Mouse (Mus musculus): ENCODE measurements around the gene Creg1. TPM values are rescaled to one million over a fixed set of nuclear protein-coding genes. Genes with fewer than 3 reads are reported as not detected.
A peak's percentile ranks its signal among the peaks of the same experiment; 100 is the strongest.

Gene Creg1
- polyA plus RNA-seq, 1 experiment: 36.9 TPM

GRCm38 (mm10) chr1:165765041-165765440 lies 1.5 kb downstream of the Creg1 start:
- Histone ChIP-seq H3K4me3 (ENCODE audit: control insufficient read depth, low read depth, low read length) (no peak overlapping the region), H3K27me3 (ENCODE audit: control insufficient read depth, insufficient read depth, low read length) (no peaks in the 10 kb centered on the region)

GRCm38 (mm10) chr1:165765651-165766294 lies 2.2 kb downstream of the Creg1 start:
- Histone ChIP-seq H3K36me3 (ENCODE audit: control insufficient read depth, insufficient read depth, low read length) (no peaks in the 10 kb centered on the region), H3K4me3 (ENCODE audit: control insufficient read depth, low read depth, low read length) (no peak overlapping the region), H3K27ac (ENCODE audit: control insufficient read depth, insufficient read depth, low read depth, low read length) (no peak overlapping the region), H3K27me3 (ENCODE audit: control insufficient read depth, insufficient read depth, low read length) (no peaks in the 10 kb centered on the region), H3K4me1 (ENCODE audit: control insufficient read depth, insufficient read depth, low read length) (peaks cover 6% of the 10 kb centered on the region)
- TF ChIP-seq CTCF (IDR thresholded peaks at IDR 0.05; ENCODE audit: control insufficient read depth, insufficient read depth, insufficient replicate concordance, low read depth, low read length) (no peak), POLR2A (IDR thresholded peaks at IDR 0.05; ENCODE audit: control insufficient read depth, low read depth, low read length) (no peak)

More at GRCm38 (mm10) chr1:165765041-165765440, 1.5 kb downstream of the Creg1 start:
- Histone ChIP-seq H3K4me1 (ENCODE audit: control insufficient read depth, insufficient read depth, low read length) (peaks cover 6% of the 10 kb centered on the region), H3K27ac (ENCODE audit: control insufficient read depth, insufficient read depth, low read depth, low read length) (no peak overlapping the region), H3K36me3 (ENCODE audit: control insufficient read depth, insufficient read depth, low read length) (no peaks in the 10 kb centered on the region)
- TF ChIP-seq POLR2A (IDR thresholded peaks at IDR 0.05; ENCODE audit: control insufficient read depth, low read depth, low read length) (no peak), CTCF (IDR thresholded peaks at IDR 0.05; ENCODE audit: control insufficient read depth, insufficient read depth, insufficient replicate concordance, low read depth, low read length) (no peak)

GRCm38 (mm10) chr1:165766295-165766890 lies 2.8 kb downstream of the Creg1 start:
- H3K36me3 ChIP-seq (ENCODE audit: control insufficient read depth, insufficient read depth, low read length): no peaks in the 10 kb centered on the region
- no peaks in the 10 kb centered on the region for H3K27me3 ChIP-seq (ENCODE audit: control insufficient read depth, insufficient read depth, low read length)
- TF ChIP-seq POLR2A (IDR thresholded peaks at IDR 0.05; ENCODE audit: control insufficient read depth, low read depth, low read length) (no peak), CTCF (IDR thresholded peaks at IDR 0.05; ENCODE audit: control insufficient read depth, insufficient read depth, insufficient replicate concordance, low read depth, low read length) (no peak)
- peaks cover 6% of the 10 kb centered on the region for H3K4me1 ChIP-seq (ENCODE audit: control insufficient read depth, insufficient read depth, low read length)
- no peak overlapping the region for H3K27ac ChIP-seq (ENCODE audit: control insufficient read depth, insufficient read depth, low read depth, low read length)
- no peak overlapping the region for H3K4me3 ChIP-seq (ENCODE audit: control insufficient read depth, low read depth, low read length)

GRCm38 (mm10) chr1:165768894-165769512 lies 5.5 kb downstream of the Creg1 start:
- peaks cover 7% of the 10 kb centered on the region for H3K4me1 ChIP-seq (ENCODE audit: control insufficient read depth, insufficient read depth, low read length)
- no peak overlapping the region for H3K27ac ChIP-seq (ENCODE audit: control insufficient read depth, insufficient read depth, low read depth, low read length)
- no peak overlapping the region for H3K4me3 ChIP-seq (ENCODE audit: control insufficient read depth, low read depth, low read length)
- TF ChIP-seq CTCF (IDR thresholded peaks at IDR 0.05; ENCODE audit: control insufficient read depth, insufficient read depth, insufficient replicate concordance, low read depth, low read length): no peak
- no peak for TF ChIP-seq POLR2A (IDR thresholded peaks at IDR 0.05; ENCODE audit: control insufficient read depth, low read depth, low read length)
- no peaks in the 10 kb centered on the region for H3K36me3 ChIP-seq (ENCODE audit: control insufficient read depth, insufficient read depth, low read length)
- no peaks in the 10 kb centered on the region for H3K27me3 ChIP-seq (ENCODE audit: control insufficient read depth, insufficient read depth, low read length)

- H3K27ac ChIP-seq (ENCODE audit: control insufficient read depth, insufficient read depth, low read depth, low read length): no peak overlapping the region
Observed at GRCm38 (mm10) chr1:165770181-165770759, 6.7 kb downstream of the Creg1 start.

GRCm38 (mm10) chr1:165771491-165771897 lies 7.9 kb downstream of the Creg1 start:
- H3K4me1 ChIP-seq (ENCODE audit: control insufficient read depth, insufficient read depth, low read length): peaks cover 4% of the 10 kb centered on the region
- H3K27me3 ChIP-seq (ENCODE audit: control insufficient read depth, insufficient read depth, low read length): no peaks in the 10 kb centered on the region
- peak overlapping the region; percentile 20; the same call in 1 of the 2 replicates for H3K27ac ChIP-seq (ENCODE audit: control insufficient read depth, insufficient read depth, low read depth, low read length)
- TF ChIP-seq POLR2A (IDR thresholded peaks at IDR 0.05; ENCODE audit: control insufficient read depth, low read depth, low read length) (no peak), CTCF (IDR thresholded peaks at IDR 0.05; ENCODE audit: control insufficient read depth, insufficient read depth, insufficient replicate concordance, low read depth, low read length) (peak; percentile 92)
- H3K4me3 ChIP-seq (ENCODE audit: control insufficient read depth, low read depth, low read length): no peak overlapping the region
- no peaks in the 10 kb centered on the region for H3K36me3 ChIP-seq (ENCODE audit: control insufficient read depth, insufficient read depth, low read length)

More at GRCm38 (mm10) chr1:165770181-165770759, 6.7 kb downstream of the Creg1 start:
- no peak overlapping the region for H3K4me3 ChIP-seq (ENCODE audit: control insufficient read depth, low read depth, low read length)
- TF ChIP-seq POLR2A (IDR thresholded peaks at IDR 0.05; ENCODE audit: control insufficient read depth, low read depth, low read length) (no peak), CTCF (IDR thresholded peaks at IDR 0.05; ENCODE audit: control insufficient read depth, insufficient read depth, insufficient replicate concordance, low read depth, low read length) (no peak)
- peaks cover 4% of the 10 kb centered on the region for H3K4me1 ChIP-seq (ENCODE audit: control insufficient read depth, insufficient read depth, low read length)
- no peaks in the 10 kb centered on the region for H3K36me3 ChIP-seq (ENCODE audit: control insufficient read depth, insufficient read depth, low read length)
- no peaks in the 10 kb centered on the region for H3K27me3 ChIP-seq (ENCODE audit: control insufficient read depth, insufficient read depth, low read length)

- no peak overlapping the region; the same call in 1 of the 2 replicates for H3K27ac ChIP-seq (ENCODE audit: control insufficient read depth, insufficient read depth, low read depth, low read length)
- peaks cover 4% of the 10 kb centered on the region for H3K4me1 ChIP-seq (ENCODE audit: control insufficient read depth, insufficient read depth, low read length)
- TF ChIP-seq POLR2A (IDR thresholded peaks at IDR 0.05; ENCODE audit: control insufficient read depth, low read depth, low read length) (no peak), CTCF (IDR thresholded peaks at IDR 0.05; ENCODE audit: control insufficient read depth, insufficient read depth, insufficient replicate concordance, low read depth, low read length) (no peak)
- H3K36me3 ChIP-seq (ENCODE audit: control insufficient read depth, insufficient read depth, low read length): no peaks in the 10 kb centered on the region
- no peak overlapping the region for H3K4me3 ChIP-seq (ENCODE audit: control insufficient read depth, low read depth, low read length)
- H3K27me3 ChIP-seq (ENCODE audit: control insufficient read depth, insufficient read depth, low read length): no peaks in the 10 kb centered on the region
Observed at GRCm38 (mm10) chr1:165771998-165772397, 8.5 kb downstream of the Creg1 start.
